Mouse (Mus musculus) cortical plate, adult 2 months (tissue): ENCODE data around the gene Oxsm.

Source experiments
- CTCF ChIP-seq: fragments of 200-500 bp; IDR thresholded peaks from 2 replicates; pipeline ENCODE4 v1.5.1; 2011; ENCODE audit warnings: mild to moderate bottlenecking, control low read depth, low read length; ENCODE audit not compliant: insufficient read depth; ENCODE audit errors: extremely low read depth
- POLR2A ChIP-seq: fragments of 200-500 bp; IDR thresholded peaks from 2 replicates; pipeline ENCODE4 v1.6.1; 2011; ENCODE audit warnings: mild to moderate bottlenecking, low read length, control low read depth; ENCODE audit not compliant: insufficient read depth; ENCODE audit errors: extremely low read depth

DNA sequence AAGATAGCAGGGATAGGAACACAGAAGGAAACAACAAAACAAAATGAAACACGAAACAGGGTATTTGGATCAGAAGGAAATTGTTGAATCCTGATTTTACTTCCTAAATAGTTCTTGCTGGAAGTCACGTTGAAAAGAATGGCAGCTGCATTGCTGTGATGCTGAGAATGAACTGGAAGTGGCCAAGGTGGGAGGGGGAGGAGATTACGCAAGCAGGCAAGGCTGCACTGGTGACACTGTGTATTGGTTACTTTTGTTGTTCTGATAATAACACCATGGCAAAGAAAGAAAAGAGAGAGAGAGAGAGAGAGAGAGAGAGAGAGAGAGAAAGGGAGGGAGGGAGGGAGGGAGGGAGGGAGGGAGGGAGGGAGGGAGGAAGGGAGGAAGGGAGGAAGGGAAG lies 13.1 kb downstream of the Oxsm start:
- no peak for TF ChIP-seq POLR2A
- no peak for TF ChIP-seq CTCF
